ENCODE assay signal across 8 mouse cellular contexts in the genomic region with DNA sequence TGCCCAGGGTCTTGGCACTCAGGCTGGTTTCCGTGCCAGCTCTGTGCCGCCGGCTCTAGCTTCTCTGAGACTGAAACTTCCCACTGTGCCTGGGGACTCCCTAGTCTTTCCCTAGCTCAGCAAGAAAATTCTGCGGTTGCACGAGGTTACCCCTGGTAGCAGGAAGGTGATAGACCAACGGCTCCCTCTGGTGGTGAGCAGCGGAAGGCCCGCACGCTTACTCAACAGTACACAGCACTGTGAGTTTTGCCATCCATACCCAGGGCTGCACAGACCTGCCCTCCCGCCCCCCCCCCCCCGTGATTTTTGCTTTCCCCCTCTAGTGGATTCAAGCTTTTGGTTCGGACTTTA. TPM values are rescaled to one million over a fixed set of nuclear protein-coding genes. Genes with fewer than 3 reads are reported as not detected.
DNase-seq lines count a peak whose midpoint lies in the region; ATAC-seq and TF ChIP-seq lines count a peak whose summit lies in the region.

No protein-coding gene starts in this region.

- H3K4me3 ChIP-seq in bone marrow macrophage, adult 2 months (ENCODE audit: insufficient read depth, low read length) = peak overlapping the region; percentile 28
- peak overlapping the region; percentile 17 for H3K4me3 ChIP-seq in heart, embryonic 13.5 days
- no peak overlapping the region for H3K4me3 ChIP-seq in kidney, postnatal 0 days (replicated peaks; ENCODE audit: low read depth, low read length)
- no peak overlapping the region for H3K4me3 ChIP-seq in liver, embryonic 12.5 days

- H3K9ac ChIP-seq in heart, embryonic 13.5 days = peak overlapping the region; percentile 71
- no peak overlapping the region for H3K9ac ChIP-seq in kidney, postnatal 0 days (ENCODE audit: low read depth, low read length)
- no peak overlapping the region; the same call in 1 of the 2 replicates for H3K9ac ChIP-seq in liver, embryonic 12.5 days

- H3K4me2 ChIP-seq in heart, embryonic 13.5 days = peak overlapping the region; percentile 38
- H3K4me2 ChIP-seq in kidney, postnatal 0 days (ENCODE audit: low read length) = peak overlapping the region; percentile 1; the same call in 1 of the 2 replicates
- H3K4me2 ChIP-seq in liver, embryonic 12.5 days = peak overlapping the region; percentile 33

- TF ChIP-seq CTCF in bone marrow macrophage, adult 2 months (IDR thresholded peaks at IDR 0.05; ENCODE audit: low read depth, low read length) = peak; percentile 80
- TF ChIP-seq CTCF in kidney, postnatal 0 days (IDR thresholded peaks at IDR 0.05; ENCODE audit: low read depth) = peak; percentile 92

- H3K36me3 ChIP-seq in heart, embryonic 13.5 days = no peaks in the 10 kb centered on the region
- H3K36me3 ChIP-seq in kidney, postnatal 0 days (ENCODE audit: insufficient read depth, low read length) = no peaks in the 10 kb centered on the region
- H3K36me3 ChIP-seq in liver, embryonic 12.5 days = no peaks in the 10 kb centered on the region
- H3K36me3 ChIP-seq in splenic B cell, adult 2 months (ENCODE audit: control insufficient read depth, insufficient read depth, low read length, poor library complexity, severe bottlenecking) = no peaks in the 10 kb centered on the region

- DNase-seq in B cell, adult 2 months = peak; percentile 93 to 95
- DNase-seq in kidney, postnatal 0 days (ENCODE audit: low spot score) = peak; percentile 96
- DNase-seq in naive thymus-derived CD4-positive, alpha-beta T cell, adult 2 months (ENCODE audit: low read depth) = peak; percentile 95
- peak; percentile 95 for DNase-seq in splenic B cell, adult 2 months (ENCODE audit: low read depth, low spot score)

- peaks cover 74% of the 10 kb centered on the region for H3K4me1 ChIP-seq in bone marrow macrophage, adult 2 months (ENCODE audit: control insufficient read depth, insufficient read depth, low read length)
- H3K4me1 ChIP-seq in heart, embryonic 13.5 days = peaks cover 60% of the 10 kb centered on the region
- peaks cover 53% of the 10 kb centered on the region for H3K4me1 ChIP-seq in kidney, postnatal 0 days (replicated peaks; ENCODE audit: insufficient read depth, low read length)
- H3K4me1 ChIP-seq in liver, embryonic 12.5 days = peaks cover 74% of the 10 kb centered on the region

- ATAC-seq in erythroblast, adult 5-6 weeks (replicated peaks; ENCODE audit: low FRiP score, poor library complexity, severe bottlenecking) = peak; percentile 70
- ATAC-seq in heart, embryonic 13.5 days (ENCODE audit: extremely low read depth, insufficient number of reproducible peaks, low FRiP score, low TSS enrichment) = no peak
- ATAC-seq in kidney, postnatal 0 days (replicated peaks; ENCODE audit: low FRiP score, low read depth) = peak; percentile 73
- ATAC-seq in liver, embryonic 12.5 days = peak; percentile 65

- WGBS in heart, embryonic 13.5 days = 3% methylated on average over 12 of the region's 12 CpGs
- under 1% methylated on average over 12 of the region's 12 CpGs for WGBS in kidney, postnatal 0 days
- 1% methylated on average over 12 of the region's 12 CpGs for WGBS in liver, embryonic 12.5 days (ENCODE audit: insufficient replicate concordance)

- no peaks in the 10 kb centered on the region for H3K9me3 ChIP-seq in heart, embryonic 13.5 days
- no peaks in the 10 kb centered on the region for H3K9me3 ChIP-seq in kidney, postnatal 0 days (replicated peaks; ENCODE audit: low read length)
- H3K9me3 ChIP-seq in liver, embryonic 12.5 days (replicated peaks) = no peaks in the 10 kb centered on the region

- H3K27ac ChIP-seq in bone marrow macrophage, adult 2 months (ENCODE audit: insufficient read depth, low read depth, low read length) = peak overlapping the region; percentile 59
- H3K27ac ChIP-seq in heart, embryonic 13.5 days (replicated peaks) = peak overlapping the region; percentile 48
- peak overlapping the region; percentile 37; the same call in 1 of the 2 replicates for H3K27ac ChIP-seq in kidney, postnatal 0 days
- H3K27ac ChIP-seq in liver, embryonic 12.5 days = no peak overlapping the region

- no peaks in the 10 kb centered on the region for H3K27me3 ChIP-seq in heart, embryonic 13.5 days (replicated peaks)
- no peaks in the 10 kb centered on the region for H3K27me3 ChIP-seq in kidney, postnatal 0 days (ENCODE audit: insufficient read depth, low read length)
- peaks cover 4% of the 10 kb centered on the region for H3K27me3 ChIP-seq in liver, embryonic 12.5 days (replicated peaks)
- no peaks in the 10 kb centered on the region for H3K27me3 ChIP-seq in splenic B cell, adult 2 months (ENCODE audit: control insufficient read depth, insufficient read depth, low read length, poor library complexity, severe bottlenecking)

- TF ChIP-seq POLR2A in bone marrow macrophage, adult 2 months (IDR thresholded peaks at IDR 0.05; ENCODE audit: borderline replicate concordance, low read depth, low read length) = no peak

RNA-seq across cellular contexts. Expression of gene Rplp0, which starts 20.6 kb away (rescaled TPM):
- polyA plus RNA-seq in bone marrow macrophage, adult 2 months (2012; ENCODE audit: insufficient read depth, insufficient read length, missing spikeins) = 1,563 and 1,614 TPM in 2 replicates
- total RNA-seq in erythroblast, adult 5-6 weeks (2015; ENCODE audit: low replicate concordance) = 681 and 822 TPM in 2 replicates
- 339 and 478 TPM in 2 replicates for total RNA-seq in erythroblast, adult 5-6 weeks (2017; ENCODE audit: low replicate concordance)
- 1,009 and 1,125 TPM in 2 replicates for polyA plus RNA-seq in heart, embryonic 13.5 days (2015; fragmentation: Nextera tagmentation; extraction: Ambion mirVana)
- polyA plus RNA-seq in kidney, postnatal 0 days (2015; fragmentation: Nextera tagmentation; extraction: Ambion mirVana) = 1,459 and 1,525 TPM in 2 replicates
- 1,698 and 1,725 TPM in 2 replicates for polyA plus RNA-seq in liver, embryonic 12.5 days (2016; fragmentation: Nextera tagmentation; extraction: Ambion mirVana)

RNA-seq across cellular contexts. Expression of gene Gcn1l1, which starts 26.4 kb away (rescaled TPM):
- polyA plus RNA-seq in bone marrow macrophage, adult 2 months (2012; ENCODE audit: insufficient read depth, insufficient read length, missing spikeins) = 20.3 and 21.0 TPM in 2 replicates
- 9.4 and 10.9 TPM in 2 replicates for total RNA-seq in erythroblast, adult 5-6 weeks (2015; ENCODE audit: low replicate concordance)
- total RNA-seq in erythroblast, adult 5-6 weeks (2017; ENCODE audit: low replicate concordance) = 14.2 and 21.3 TPM in 2 replicates
- 24.6 and 26.7 TPM in 2 replicates for polyA plus RNA-seq in heart, embryonic 13.5 days (2015; fragmentation: Nextera tagmentation; extraction: Ambion mirVana)
- 20.7 and 24.5 TPM in 2 replicates for polyA plus RNA-seq in kidney, postnatal 0 days (2015; fragmentation: Nextera tagmentation; extraction: Ambion mirVana)
- polyA plus RNA-seq in liver, embryonic 12.5 days (2016; fragmentation: Nextera tagmentation; extraction: Ambion mirVana) = 36.7 and 38.0 TPM in 2 replicates

RNA-seq across cellular contexts. Expression of gene Pxn, which starts 32.2 kb away (rescaled TPM):
- 109 and 121 TPM in 2 replicates for polyA plus RNA-seq in bone marrow macrophage, adult 2 months (2012; ENCODE audit: insufficient read depth, insufficient read length, missing spikeins)
- 18.8 and 38.5 TPM in 2 replicates for total RNA-seq in erythroblast, adult 5-6 weeks (2015; ENCODE audit: low replicate concordance)
- 14.8 and 57.5 TPM in 2 replicates for total RNA-seq in erythroblast, adult 5-6 weeks (2017; ENCODE audit: low replicate concordance)
- polyA plus RNA-seq in heart, embryonic 13.5 days (2015; fragmentation: Nextera tagmentation; extraction: Ambion mirVana) = 29.7 and 31.7 TPM in 2 replicates
- polyA plus RNA-seq in kidney, postnatal 0 days (2015; fragmentation: Nextera tagmentation; extraction: Ambion mirVana) = 48.3 and 53.1 TPM in 2 replicates
- 17.4 and 20.1 TPM in 2 replicates for polyA plus RNA-seq in liver, embryonic 12.5 days (2016; fragmentation: Nextera tagmentation; extraction: Ambion mirVana)

RNA-seq across cellular contexts. Expression of gene Sirt4, which starts 54.1 kb away (rescaled TPM):
- polyA plus RNA-seq in bone marrow macrophage, adult 2 months (2012; ENCODE audit: insufficient read depth, insufficient read length, missing spikeins) = 15.6 and 17.8 TPM in 2 replicates
- 3.1 and 5.9 TPM in 2 replicates for total RNA-seq in erythroblast, adult 5-6 weeks (2015; ENCODE audit: low replicate concordance)
- 0.60 and 2.0 TPM in 2 replicates for total RNA-seq in erythroblast, adult 5-6 weeks (2017; ENCODE audit: low replicate concordance)
- 18.9 and 19.8 TPM in 2 replicates for polyA plus RNA-seq in heart, embryonic 13.5 days (2015; fragmentation: Nextera tagmentation; extraction: Ambion mirVana)
- polyA plus RNA-seq in kidney, postnatal 0 days (2015; fragmentation: Nextera tagmentation; extraction: Ambion mirVana) = 19.6 and 20.2 TPM in 2 replicates
- 6.3 and 7.5 TPM in 2 replicates for polyA plus RNA-seq in liver, embryonic 12.5 days (2016; fragmentation: Nextera tagmentation; extraction: Ambion mirVana)

Comparison
In these comparisons a context has a peak if more than half of its experiments do, and no peak if none do; other contexts are left out.
1. H3K4me3 ChIP-seq: peak in bone marrow macrophage, adult 2 months (single experiment) and heart, embryonic 13.5 days (single experiment); none in kidney, postnatal 0 days (single experiment) and liver, embryonic 12.5 days (single experiment).
2. Peak in every context shown above with its lines, with median percentiles within 50 percentile points of each other: DNase-seq and H3K4me2 ChIP-seq.